Mouse (Mus musculus): ENCODE data around the gene Sdccag8. TPM values are rescaled to one million over a fixed set of nuclear protein-coding genes. Genes with fewer than 3 reads are reported as not detected.

Sdccag8 gene
- 30.9 TPM for polyA plus RNA-seq (2014; fragmentation: Illumina TruSeq; extraction: RNeasy Lipid Tissue Mini Kit (QIAGEN cat#74804); ENCODE audit: low read depth, low replicate concordance)

GRCm38 (mm10) chr1:176814591-176815062 lies at the start of gene Sdccag8:
Gene Sdccag8, plus strand, starts transcription at chr1:176814660.

GRCm38 (mm10) chr1:176814036-176814420 lies 432 bp upstream of the Sdccag8 start, which contains the start of gene Cep170:
Gene Cep170, minus strand, starts transcription at chr1:176814067.

Other genes starting within 250 kb of the Sdccag8 start
- 268 TPM for gene Cep170, start 593 bp upstream of the Sdccag8 start, polyA plus RNA-seq (2014; fragmentation: Illumina TruSeq; extraction: RNeasy Lipid Tissue Mini Kit (QIAGEN cat#74804); ENCODE audit: low read depth, low replicate concordance)

Measured in testis, adult 10 weeks (tissue).